Mouse (Mus musculus): Measurements from ENCODE around the gene Dag1.
"Not testable (repeated sequence)": the region's sequence is repeated elsewhere in the genome, so short reads cannot be mapped to it uniquely, and the experiment has no call there.

Dag1 gene

DNA sequence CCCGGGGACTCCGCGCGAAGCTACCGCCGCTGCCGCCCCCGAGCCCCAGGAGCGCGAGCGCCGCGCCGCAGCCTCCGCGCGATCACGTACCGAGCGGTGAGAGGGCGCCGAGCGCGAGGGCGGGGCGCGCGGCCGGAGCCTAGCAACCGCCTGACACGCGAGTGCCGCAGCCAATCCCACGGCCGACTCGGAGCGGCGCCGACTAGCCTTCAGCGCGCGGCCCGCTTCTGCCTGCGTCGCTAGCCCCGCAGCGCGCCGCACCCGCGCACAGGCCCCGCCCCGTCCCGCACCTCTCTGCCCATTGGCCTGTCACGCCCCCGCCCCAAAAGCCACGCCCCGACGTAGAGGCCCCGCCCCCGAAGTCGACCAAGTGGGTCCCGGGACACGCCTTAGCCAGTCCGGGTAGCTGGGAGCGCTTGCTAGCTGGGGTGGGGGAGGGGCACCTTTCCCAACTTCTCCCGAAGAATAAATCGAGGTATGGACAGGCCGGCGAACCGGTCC lies at the start of gene Dag1:
TSS of gene Dag1 (minus strand) at position 269 of the 501 bp plus-strand sequence.
- DNase-seq: peak; percentile 98

DNA sequence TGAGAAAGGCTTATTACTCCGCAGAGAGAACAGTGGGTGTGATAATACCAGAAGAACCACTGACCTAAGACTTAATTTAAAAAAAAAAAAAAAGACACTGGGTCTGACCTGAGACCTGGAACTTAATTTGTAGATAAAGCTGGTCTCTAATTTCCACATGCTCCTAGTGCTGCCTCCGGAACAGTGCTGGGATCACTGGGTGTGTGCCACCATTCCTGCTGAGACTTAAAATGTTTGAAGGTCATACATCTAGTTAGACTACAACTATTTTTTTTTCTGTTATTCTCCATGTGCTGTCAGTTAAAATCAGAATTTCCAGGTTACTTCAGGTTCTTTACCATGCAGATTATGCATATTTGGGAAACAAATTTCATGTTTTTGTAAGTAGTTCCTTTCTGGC lies 44.4 kb upstream of the Dag1 start:
- no peak for DNase-seq

- DNase-seq: no peak
Measured at GRCm38 (mm10) chr9:108307021-108307807, 43.5 kb upstream of the Dag1 start.

- peak; percentile 87 for DNase-seq
Measured at GRCm38 (mm10) chr9:108306571-108306980, 42.8 kb upstream of the Dag1 start.

DNA sequence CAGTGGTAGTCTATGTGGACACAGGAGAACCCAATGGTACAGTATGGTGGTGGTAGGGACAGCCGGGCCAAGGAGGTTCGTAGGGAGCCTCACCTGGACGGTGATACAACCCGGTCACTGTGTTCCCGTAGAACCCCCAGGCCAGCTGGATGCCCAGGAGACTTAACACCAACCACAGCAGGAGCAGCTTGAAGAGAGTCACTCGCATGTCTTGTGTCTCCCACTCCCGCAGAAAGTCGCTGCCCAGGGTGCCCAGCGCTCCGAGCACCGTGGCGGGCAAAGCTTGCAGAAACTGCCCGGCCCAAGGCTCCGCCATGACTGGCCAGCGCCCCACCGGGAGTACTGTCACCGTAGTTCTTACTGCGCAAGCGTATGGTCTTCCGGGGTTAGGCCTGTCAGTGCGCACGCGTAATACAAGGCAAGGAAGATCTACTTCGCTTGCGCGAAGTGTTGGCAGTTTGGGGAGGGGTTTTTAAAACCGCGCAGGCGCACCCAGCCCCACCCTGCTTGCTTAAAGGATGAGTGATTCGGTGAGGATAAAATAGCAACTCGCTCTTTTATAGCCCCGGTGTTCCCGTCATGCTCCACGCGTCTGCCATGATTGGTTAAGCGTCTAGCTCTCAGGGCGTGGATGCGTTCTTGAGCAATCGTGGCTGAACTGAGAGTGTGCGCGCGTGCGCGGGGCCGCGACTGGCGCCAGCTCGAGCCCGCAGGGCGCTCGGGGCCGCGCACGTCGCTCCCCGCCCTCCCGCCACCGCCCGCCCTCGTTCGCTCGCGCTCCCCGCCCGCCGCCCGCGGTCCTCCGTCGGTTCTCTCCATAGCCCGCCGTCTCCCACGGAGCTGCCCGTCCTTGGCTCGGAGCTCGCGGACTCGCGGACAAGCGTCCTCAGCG lies 42.1 kb upstream of the Dag1 start, which contains the start of the genes Rhoa and Tcta:
TSS of gene Rhoa (plus strand) at position 501 of the 892 bp plus-strand sequence.
TSS of gene Tcta (minus strand) at position 532 of the 892 bp plus-strand sequence.
- DNase-seq: peak; percentile 100

DNA sequence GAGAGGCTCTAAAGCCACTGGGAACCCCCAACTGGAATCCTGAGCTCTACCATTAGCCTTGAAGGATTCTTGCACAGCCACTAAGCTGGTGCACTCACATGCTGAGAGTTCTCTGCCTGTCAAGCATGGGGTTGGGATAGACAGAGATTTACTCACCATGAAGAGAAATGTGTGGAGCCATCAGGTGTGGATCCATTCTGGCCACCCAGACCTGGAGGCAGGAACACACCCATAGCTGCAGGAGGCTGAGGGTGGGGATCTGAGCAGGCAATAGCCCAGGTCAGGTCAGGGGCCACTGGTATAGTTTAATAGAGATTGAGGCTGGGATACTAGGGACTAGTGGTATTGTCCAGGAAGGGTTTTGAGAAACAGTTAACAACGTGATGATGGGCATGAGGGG lies 41.4 kb upstream of the Dag1 start:
- no peak for DNase-seq

DNA sequence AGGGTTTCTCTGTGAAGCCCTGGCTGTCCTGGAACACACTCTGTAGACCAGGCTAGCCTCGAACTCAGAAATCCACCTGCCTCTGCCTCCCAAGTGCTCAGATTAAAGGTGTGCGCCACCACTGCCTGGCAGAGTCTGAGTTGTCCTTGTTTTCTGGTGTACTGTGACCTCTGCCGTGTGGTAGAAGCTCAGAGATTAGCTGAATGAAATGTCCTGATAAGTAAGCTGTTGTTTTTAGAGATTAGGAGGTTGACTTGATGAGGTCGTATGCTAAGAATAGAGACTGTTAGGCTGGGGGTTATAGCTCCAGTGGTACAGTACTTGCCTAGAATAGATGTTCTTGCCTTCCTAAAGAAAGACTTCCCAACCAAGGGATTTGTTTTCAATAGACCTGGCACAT lies 41.0 kb upstream of the Dag1 start:
- DNase-seq: peak; percentile 4

GRCm38 (mm10) chr9:108301853-108302252 lies 38.1 kb upstream of the Dag1 start:
- DNase-seq: no peak

- DNase-seq: peak; percentile 90
Measured at GRCm38 (mm10) chr9:108296453-108297355, 32.9 kb upstream of the Dag1 start, which contains the start of gene Amt. TSS of gene Amt (plus strand) at chr9:108296853.

DNA sequence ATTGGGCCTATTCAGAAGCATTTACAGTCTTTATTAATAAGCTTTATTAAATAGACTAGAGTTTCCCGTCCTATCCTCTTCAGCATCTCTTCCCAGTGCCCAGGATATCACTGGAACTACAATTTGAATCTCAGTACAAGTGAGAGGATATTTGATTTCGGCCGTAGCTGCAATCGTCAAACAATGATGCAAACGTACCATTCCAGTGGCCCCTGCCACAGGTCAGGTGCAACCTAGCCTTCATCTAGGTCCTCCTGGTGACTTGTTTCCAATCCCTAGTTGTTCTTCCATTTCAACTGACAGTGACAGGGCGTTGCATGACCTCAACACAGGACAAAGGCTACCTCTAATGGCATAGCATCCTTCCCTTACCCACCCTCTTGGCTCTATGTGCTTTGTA lies 27.0 kb upstream of the Dag1 start:
- no peak for DNase-seq

DNA sequence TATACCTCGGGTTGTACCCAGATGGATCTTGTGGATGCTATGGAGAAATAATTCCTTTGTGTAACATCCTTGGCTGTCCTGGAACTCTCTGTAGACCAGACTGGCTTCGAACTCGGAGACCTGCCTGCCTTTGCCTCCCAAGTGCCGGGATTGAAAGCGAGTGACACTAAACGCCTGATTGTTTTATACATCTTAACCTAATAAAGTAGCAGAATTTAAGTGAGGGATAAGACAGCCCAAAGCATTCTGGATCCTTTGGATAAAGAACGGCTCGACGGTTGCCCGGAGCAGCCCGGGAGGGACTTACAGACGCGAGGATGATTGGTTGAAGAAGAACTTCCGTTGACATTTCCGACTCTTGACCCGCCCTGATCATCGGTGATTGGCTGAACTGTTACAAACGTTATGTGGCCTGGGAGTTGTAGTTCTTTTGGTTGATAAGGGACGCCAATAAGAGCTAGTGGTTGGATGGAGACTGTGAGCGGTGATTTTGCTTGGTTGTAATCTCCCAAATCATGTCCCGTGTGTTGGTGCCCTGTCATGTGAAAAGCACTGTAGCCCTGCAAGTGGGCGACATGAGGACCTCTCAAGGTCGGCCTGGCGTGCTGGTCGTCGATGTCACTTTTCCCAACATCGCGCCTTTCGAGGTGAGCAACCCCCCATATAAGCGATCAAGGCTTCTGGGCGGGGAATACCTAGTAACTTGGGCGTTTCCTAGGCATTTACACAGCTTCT lies 26.4 kb upstream of the Dag1 start, which contains the start of gene Nicn1:
TSS of gene Nicn1 (plus strand) at position 414 of the 735 bp plus-strand sequence.
- peak; percentile 99 for DNase-seq

GRCm38 (mm10) chr9:108289347-108289746 lies 25.6 kb upstream of the Dag1 start:
- DNase-seq: no peak

GRCm38 (mm10) chr9:108287526-108288238 lies 23.9 kb upstream of the Dag1 start:
- DNase-seq: not testable (repeated sequence)

- peak; percentile 87 for DNase-seq
Measured at GRCm38 (mm10) chr9:108284410-108284809, 20.7 kb upstream of the Dag1 start.

DNA sequence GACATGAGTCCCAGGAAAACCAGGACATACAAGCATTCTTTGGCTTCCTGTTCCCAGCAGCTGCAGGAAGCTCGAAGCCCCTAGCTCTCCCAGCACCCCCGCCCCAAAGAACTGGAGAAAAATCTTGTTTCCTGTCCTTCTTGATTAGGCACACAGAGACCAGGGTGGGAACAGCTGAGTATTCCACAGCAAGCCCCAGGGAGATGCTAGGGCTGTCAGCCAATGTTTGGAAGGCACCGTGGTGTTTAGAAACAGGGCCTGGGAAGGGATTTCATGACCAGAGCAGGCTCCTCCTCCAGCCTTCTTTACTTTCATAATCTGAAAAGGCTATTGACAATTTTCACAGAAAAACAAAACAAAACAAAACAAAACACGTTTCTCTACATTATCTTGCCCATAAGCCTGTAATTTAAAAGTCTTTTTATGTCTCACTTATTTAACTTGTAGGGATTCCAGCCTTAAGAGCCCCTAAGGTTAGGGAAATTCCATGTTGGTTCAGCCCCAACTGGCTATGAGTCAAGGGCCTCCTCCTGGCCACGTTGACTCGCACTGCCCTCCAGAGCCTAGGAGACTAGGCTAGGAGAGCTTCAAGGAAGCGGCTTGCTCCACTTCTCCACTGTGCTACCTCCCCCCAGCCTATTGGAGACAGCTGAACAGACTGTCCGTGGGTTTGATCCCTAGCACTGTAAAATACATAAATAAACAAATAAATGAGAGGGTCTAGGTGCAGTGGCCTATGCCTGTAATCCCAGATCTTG lies 16.5 kb upstream of the Dag1 start:
- DNase-seq: no peak

GRCm38 (mm10) chr9:108278697-108279450 lies 15.1 kb upstream of the Dag1 start:
- peak; percentile 49 for DNase-seq

GRCm38 (mm10) chr9:108275331-108275659 lies 11.5 kb upstream of the Dag1 start:
- DNase-seq: no peak

DNA sequence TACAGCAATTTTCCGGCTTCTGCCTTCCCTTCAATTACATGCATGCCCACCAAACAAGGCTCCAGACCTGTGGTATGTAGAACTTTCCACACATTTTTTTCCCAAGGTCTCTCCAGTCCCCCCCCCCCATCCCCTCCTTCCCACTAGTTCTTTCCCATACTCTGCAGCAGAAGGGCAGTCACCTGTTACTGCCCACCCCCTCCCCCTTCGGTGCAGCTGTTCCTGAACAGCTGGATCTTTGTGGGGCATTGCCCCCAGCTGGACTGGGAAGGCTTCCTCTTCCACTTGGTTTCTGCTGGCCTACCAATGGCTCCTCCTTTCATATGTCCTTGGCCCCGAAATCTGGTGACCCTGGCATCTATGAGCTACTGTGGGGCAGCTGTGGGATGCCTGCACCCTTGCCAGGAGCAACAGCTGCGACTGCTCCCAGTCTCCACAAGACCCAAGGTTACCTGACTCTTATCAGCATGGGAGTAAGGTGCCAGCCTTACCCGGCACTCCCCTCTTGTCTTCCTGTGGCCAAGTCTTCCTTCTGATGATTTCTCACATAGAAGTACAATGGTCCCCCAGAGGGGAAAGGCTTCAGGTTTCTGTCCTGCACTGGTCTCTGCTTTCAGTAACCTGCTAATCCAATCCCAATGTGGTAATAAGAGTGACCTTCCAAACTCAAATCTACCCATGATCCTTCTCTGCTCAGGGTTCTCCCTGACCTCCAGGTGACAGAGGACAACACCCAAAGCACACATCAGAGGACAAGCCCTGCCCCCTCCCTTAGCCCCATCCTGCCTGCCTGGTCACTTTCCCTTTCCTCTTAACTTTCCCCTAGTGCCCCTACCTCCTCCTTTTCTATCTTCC lies 10.9 kb upstream of the Dag1 start:
- no peak for DNase-seq

Measured in retina, postnatal 1 day (tissue).